Mouse (Mus musculus) layer of hippocampus, postnatal 10 days (tissue): ENCODE measurements at regions not wholly inside any gene's neighbourhood (a gene's known extent, or its start where the extent isn't known, plus 50 kb on each side); places are given as distances from the start of the nearest gene placed in this dataset.

Source experiments
- DNase-seq, 2 experiments: peaks; one replicate each; pipeline ENCODE4 v3.0.0; 2021; ENCODE audit warnings: low spot score in 2 of 2

DNA sequence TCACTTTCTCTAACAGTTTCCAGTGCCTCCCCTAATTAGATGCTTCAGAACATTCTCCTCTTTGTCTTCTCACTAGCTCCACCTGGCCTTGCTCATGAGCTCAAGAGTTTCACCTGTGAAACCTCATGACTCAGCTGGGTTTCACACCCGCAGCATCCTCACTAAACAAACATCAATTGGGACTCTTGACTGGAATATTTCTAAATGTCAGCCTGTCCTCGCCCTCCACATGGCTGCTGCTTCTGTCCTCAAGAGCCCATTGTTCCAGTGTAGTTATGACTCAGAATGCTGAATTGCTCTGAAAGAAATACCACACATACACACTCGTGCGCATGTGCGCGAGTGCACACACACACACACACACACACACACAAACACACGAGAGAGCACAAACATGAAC is 407.2 kb downstream of the Prss52 start:
- no peak for DNase-seq

DNA sequence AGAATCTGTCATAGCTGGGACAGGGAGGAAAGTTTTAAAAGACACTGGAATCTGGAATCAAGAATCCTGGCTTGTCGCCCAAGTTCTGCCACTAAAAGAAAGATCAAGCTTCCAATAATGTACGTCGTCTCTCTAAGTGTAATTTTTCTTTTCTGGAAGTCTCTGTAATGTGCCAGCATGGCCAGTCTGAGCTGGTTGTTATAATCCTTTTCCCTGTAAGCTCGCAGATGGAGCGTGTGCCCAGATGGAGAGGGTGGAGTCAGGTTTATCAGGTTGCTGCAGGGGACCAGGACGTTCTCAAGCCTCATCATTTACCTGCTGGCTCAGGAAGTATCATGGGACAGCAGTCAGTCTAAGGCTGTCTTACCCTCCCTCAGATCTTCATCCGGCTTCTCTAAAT is 408.6 kb downstream of the Prss52 start:
- DNase-seq, result no peak

DNA sequence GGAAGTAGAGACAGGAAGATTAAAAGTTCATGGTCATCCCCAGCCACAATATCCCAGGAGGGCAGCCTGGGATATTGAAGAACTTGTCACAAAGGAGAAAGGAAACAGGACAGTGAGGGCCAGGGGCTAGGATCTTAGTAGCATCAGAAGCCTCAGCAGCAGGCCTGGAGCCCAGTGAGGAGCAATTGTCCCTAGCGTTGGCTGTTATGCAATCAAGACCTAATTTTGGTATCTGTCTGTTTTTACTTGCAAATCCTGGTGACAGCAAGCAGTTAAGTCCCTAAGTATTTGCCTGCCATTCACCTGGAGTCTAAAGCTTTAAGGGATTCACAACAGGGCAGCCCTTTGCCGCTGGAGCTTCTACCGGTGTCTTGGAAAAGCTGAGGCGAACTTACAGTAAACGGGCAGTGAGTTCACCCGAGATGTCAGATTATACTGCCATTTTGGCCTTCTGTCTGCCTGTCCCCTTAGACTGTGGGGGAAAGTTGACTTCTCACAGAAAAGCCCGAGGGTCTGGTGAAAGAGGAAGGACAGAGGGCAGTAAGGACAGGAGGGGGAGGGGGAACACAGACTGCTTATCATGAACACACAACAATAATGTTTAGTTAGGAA is 413.6 kb downstream of the Prss52 start:
- no peak for DNase-seq

DNA sequence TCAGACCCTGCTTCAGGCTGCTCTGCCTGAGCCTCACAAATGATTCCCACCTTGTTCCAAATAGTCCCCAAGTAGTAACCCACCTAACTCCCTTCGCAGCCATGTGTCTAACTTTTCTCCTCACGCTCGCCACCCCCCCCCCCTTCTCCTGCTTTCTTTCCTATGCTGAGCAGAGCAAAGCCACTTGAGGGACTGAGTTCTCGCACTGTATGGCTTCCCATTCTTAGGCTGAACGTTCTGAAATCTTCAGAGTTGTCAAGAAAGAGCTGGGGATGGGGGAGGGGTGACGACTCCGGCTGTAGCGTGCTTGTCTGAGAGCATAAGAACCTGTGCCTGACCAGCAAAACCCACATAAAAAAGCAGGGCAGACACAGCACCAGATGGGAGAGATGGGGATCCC is 420.6 kb downstream of the Prss52 start:
- DNase-seq, result no peak

DNA sequence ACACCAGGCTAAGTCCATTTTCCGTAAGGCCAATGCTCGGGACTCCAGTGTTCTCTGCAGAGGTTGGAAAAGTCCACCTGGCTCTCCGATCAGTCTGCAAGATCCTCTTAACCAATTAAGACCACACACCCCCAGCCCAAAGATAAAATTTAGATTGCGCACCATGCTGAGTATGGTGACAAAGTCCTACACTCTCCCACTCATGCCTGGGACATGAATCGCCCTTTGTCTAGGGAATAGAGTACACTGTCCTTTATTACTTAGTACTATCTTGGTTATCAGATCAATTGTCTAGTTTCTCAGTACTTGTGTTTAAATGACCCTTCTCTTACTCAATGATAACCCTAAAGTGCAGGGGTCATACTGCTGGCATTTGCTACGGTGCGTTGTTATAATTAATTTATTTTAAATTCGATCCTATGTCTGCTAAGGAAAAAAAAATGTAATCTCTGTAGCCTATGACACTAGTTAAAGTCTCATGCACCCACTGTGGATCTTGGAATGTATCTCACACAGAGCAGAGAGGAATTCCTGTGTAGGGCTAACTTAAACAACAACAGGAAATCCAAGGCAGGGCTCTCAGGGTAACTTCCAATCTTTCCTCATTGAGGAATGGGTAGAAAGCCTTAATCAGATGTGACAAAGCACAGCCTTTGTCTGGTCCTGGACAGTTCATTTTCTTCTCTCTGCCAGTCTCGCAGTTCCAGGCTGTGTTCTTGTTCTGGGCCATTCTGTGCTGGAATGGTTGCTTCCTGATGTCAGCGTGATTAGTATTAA is 421.4 kb downstream of the Prss52 start:
- DNase-seq, result no peak

DNA sequence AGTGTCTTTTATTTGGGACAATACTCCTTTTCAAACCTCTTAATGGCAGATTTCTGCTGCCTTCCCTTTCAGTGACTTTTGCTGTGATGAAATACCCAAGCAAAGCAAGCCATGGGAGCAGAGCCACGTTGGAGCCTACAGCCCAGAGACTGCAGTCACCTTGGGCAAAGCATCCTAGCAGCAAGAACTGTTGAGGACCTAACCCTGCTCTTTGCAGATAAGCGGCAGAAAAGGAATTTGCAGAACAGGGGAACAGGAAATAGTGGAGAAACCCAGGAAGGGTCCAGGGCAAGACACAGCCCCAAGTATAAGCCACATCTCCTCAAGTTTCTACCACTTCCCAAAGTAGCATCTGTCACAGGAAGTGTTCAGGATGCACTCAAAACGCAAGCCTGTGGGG is 426.5 kb downstream of the Prss52 start:
- no peak for DNase-seq

DNA sequence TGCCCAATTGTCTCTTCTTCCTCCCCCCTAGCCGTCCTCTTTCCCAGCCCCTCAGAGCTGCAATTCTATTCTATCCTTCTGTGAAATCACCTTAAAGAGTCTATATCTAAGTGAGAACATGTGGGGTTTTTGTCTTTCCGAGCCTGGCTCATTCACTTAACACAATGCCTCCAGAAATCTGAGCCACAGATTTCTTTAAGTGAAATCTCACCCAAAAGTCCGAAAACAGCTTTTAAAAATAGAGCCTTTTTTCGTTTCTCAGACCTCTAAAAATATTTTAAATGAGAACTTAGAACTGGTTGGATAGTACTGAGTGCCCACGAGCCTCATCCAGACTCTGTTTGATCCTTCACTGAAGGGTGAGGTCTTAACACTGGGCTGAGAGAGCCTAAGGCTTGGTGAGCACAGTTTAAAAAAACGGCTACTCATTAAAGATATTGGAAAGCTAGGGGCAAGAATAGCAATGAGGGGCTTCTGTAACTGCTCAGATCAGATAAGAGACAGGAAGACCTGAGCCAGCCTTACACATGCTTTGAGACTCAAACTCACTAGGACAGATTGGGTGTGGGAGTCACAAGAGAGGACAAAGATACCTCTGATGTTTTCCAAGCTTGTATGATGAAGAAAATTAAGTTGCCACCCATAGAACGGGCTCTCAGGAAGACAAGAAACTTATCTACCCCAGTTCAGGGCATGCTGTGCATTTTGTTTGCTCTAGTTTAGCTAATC is 427.3 kb downstream of the Prss52 start:
- DNase-seq, result no peak

DNA sequence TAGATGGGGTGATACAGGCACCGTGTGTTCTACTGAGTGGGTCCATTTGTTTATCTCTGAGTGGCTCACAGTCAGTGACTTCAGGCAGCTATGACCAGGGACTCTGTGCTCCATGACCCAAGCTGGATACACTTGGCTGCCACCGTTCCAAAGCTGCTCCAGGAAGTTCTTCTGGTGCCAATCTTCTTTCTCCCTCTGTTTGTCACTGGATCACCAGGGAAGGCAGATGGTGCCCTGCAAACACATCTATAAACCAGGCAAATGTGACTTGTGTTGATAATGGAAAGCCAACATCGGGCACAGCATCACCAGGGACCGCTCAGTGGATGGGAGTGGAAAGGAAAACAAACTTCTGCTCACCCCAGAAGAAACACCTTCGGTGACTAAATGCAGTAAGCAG is 428.3 kb downstream of the Prss52 start:
- peak in 1 of 2 experiments; percentile 20 for DNase-seq

DNA sequence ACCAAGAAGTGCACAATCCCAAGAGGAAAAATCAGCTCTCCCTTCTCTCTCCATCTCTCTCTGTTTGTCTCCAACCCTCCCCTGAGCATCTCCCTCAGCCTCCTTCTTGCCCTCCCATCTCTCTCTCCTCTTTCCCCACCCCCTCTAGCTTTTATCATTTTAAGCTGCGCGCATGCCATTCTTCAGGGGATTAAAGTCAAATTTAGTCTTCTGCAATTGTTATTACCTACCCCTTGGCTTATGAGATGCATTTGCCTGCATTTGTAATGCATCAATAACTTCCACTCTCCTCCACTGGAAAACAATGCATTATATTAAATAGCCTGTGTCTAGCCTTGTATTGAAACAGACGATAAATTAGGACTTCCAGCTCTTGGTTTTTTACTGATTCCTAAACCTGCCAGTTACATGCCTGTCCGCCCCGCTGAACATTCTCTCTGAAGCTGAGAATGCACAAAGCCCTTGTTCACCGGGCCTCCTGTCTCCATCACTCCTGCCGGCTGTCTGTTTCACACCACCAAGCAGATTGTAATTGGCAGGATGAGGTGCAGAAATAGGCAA is 429.6 kb downstream of the Prss52 start:
- peak in 1 of 2 experiments; percentile 54 for DNase-seq

DNA sequence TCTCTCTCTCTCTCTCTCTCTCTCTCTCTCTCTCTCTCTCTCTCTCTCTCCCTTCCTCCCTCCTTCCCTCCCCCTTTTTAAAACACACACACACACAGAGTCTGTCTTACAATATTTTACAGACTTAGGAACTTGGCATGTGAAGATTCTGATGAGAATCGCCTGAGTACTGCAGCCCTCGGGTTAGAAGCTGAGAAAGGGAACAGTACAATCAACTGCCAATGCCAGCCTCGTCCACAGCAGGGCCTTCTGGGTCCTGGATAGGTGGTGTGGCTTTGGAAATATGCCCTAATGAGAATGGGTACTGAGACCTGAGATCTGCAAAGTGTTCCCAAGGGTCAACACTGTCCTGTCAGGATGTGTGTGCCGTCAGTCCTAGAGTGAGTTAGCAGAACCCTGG is 430.1 kb downstream of the Prss52 start:
- DNase-seq, result peak in 1 of 2 experiments; percentile 33

DNA sequence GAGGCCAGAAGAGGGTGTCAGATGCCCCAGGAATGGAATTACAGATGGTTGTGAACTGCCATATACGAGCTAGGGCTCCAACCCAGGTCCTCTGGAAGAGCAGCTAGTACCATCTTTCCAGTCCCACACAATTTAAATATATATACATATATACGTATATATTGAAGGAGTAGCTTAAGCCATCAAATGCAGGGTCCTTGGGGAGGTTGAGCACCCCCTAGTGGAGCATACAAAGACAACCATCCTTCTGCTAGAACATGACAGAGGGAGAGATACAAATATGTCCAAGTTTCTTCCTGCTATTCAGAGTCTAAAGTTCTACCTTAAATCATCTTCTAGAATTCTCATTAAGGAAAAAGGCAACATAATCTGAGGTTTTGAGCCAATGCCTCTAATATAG is 435.4 kb downstream of the Prss52 start:
- no peak for DNase-seq

DNA sequence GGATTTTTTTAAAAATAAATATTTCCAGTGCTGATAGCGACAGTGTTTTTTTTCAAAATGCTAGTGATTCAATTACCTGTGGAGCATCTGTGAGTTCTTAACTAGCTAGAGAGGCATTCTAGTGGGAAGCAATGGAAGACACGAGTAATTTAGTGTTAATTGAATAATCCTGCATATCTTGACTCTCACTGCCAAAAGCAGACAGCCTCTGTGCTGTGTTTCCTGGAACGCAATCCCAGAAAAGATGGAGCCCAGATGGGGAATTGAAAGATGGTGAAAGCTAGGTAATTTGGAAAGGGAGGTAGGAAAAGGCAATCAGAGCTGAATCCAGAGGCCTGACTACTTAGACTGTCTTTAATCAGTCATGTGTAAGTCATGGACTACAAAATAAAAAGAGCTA is 441.0 kb downstream of the Prss52 start:
- no peak for DNase-seq

DNA sequence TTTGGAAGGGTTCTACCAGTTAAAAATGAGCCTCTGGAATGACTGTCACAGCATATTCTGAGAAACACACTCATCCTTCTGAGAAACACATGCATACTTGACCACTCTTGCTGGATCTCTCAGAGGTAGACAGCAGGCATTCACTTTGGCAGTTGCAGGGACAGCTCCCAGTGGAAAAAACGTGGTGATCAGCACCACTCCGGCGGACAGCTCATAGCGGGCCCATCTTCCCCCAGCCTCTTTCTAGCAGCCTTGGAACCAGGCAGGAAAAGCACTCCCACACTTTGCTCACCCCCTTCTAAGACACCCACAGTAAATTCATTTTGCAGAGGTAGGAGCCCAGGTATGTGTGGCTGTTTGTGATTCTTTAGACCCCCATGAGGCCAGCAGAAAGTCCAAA is 442.7 kb downstream of the Prss52 start:
- peak in 1 of 2 experiments; percentile 52 for DNase-seq

DNA sequence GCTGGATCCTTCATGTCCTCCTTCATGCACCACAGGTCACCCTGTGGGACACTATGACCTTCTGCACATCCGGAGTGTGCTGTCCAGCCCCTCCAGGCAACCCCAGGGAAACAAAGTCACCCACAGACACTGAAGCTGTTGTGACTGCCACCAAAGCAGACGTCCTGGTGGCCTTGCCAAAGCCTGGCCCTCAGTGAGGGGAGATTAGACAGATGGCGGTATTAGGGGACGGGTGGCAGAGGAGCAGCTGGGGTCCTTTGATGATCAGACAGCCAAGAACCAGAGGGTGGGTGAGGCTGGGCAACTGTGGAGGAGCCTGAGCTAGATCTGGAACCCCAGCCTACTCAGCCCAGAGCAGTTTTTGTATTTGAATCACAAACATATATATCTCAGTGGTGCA is 448.9 kb downstream of the Prss52 start:
- no peak for DNase-seq

DNA sequence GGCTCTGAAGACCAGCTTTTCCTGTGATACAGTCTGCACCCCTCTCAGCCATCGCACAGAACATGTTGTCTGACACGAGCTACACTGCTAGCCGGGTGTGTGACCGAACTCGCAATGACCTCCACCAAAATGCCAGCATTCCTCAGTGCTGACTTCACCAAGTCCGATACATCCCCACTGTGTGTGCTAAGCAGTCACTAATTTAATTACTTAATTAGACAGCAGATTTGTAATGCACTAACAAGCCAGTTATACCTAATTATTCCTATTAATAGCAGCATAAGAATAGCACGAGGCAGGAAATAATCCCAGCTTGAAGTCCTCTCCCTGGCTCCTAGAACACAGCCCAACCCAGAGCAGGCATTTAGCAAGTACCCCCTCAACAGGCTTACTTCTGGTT is 452.0 kb downstream of the Prss52 start:
- no peak for DNase-seq

DNA sequence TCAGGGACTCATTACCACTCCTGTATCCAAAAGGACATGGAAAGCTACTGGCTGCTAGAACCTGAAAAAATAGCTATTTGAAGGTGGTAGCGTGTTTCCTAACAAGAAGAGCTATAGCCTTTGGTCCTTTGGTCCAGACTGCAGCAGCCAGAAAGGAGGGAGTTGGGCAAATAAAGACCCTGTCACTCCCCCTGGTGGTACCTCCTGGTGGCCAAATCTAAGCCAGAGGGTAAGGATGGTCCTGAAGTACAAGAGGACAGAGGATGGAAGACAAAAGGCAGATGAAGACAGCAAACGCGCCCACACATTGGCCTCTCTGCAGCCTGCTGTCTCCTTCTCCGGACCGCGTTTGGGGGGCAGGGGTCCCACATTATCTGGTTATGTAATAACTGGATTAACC is 453.4 kb downstream of the Prss52 start:
- no peak for DNase-seq

DNA sequence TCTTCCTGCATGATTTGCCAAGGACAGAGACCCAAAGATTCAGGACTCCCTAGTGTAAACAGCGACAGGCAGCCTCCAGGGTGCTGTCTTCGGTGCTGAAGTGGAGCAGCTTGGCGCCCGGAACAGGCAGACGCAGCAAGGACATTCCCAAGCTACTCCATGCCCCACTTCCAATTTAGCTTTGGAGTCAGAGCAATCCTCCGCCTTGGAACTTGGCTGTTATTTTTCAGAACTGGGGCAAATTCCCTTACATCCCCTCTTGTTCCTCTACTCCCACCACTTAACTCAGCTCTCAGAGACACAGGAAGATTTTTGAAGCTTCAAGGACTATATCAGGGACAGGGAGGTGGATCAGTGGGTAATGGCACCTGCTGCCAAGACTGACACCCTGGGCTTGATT is 464.6 kb downstream of the Prss52 start:
- peak; percentile 32 to 38 for DNase-seq

DNA sequence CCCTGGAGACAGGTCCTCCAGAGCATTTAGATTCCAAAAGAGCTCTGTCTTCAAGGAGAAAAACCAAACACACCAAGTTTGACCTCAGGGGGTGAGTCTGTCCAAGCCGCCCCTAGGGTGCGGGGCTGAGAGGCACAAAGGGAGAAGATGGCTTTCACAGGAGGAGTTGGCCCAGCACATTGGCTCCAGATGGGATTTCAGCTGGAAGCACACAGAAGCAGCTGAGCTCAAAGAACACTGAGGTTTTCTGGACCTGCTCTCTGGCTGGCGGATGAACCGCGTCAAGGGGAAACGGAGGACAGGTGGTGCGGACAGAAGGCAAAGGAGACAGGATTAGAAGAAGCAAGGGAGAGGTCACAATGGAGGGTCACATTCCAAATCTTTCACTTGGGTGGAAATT is 466.9 kb downstream of the Prss52 start:
- peak; percentile 44 to 45 for DNase-seq

DNA sequence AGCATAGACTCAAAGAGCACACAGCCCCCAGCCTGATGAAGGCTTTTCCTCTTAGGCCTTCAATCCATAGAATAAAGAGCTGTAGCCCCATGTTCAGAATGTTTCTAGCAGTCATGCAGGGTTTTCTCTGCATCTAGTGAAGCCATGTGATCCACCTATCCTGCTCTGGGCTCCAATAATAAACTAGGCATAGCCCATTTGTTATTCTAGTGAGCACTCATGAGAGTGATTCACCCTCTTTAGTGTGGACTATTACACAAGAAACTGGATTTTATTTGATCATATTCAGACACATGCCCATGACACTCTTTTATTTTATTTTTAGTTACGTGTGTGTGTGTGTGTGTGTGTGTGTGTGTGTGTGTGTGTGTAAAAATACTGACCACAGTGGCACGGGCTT is 468.7 kb downstream of the Prss52 start:
- DNase-seq, result no peak

DNA sequence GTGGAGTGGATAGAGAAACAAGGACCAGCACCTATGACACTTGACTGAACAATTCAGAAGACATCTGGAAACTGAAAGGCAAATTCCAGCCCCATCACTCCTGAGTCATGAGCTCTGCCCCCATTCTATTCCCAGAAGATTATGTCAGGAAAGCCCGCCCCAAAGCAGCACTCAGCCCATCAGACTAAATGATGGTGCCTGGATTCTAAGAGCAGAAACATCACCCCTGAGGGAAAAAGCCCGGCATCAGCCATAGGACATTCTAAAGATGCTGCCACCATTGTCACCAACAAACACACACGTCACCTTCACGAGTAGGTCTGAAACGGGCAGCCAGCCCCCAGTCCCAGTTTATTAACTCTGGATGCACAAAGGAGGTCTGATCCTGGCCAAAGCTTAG is 469.7 kb downstream of the Prss52 start:
- DNase-seq, result no peak

DNA sequence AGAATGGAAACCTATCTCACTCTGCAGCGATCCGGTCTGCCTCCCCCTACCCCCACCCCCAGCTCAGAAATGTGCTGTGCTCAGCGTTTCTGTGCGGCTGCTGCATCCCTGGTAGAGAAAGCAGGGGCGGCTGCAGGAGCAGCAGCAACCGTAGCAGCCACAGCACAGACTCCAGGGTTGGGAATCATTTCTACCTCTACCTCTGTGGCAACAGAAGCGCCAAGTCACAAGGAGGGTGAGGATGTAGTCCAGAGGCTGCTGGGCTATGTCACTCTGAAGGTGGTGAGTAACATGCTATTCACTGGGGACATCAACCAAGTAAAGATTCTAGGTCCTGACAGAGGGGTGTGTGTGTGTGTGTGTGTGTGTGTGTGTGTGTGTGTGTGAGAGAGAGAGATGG is 470.2 kb downstream of the Prss52 start:
- peak; percentile 30 to 41 for DNase-seq

DNA sequence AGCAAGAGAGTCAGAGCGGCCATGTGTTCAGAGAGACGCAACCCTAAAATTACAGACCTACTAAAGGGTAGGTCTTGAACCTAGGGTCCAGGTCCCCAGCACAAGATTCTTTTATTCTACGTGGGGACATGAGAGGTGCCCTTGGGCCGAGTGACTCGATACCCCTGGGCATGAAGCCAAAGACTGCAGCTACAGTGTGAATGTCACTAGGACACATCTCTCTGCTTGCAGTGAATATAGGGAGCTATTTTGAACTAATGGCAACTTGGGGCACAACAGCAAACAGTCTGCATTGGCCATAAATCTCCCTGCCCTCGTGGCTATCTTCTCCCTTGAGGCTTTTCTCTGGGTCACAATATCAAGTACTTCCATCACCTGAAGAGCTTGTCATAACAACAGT is 470.7 kb downstream of the Prss52 start:
- no peak for DNase-seq
